Mouse (Mus musculus): ENCODE measurements around the gene Mlana. TPM values are rescaled to one million over a fixed set of nuclear protein-coding genes. Genes with fewer than 3 reads are reported as not detected.

The Mlana gene
- polyA plus RNA-seq, 1 experiment = not detected

DNA sequence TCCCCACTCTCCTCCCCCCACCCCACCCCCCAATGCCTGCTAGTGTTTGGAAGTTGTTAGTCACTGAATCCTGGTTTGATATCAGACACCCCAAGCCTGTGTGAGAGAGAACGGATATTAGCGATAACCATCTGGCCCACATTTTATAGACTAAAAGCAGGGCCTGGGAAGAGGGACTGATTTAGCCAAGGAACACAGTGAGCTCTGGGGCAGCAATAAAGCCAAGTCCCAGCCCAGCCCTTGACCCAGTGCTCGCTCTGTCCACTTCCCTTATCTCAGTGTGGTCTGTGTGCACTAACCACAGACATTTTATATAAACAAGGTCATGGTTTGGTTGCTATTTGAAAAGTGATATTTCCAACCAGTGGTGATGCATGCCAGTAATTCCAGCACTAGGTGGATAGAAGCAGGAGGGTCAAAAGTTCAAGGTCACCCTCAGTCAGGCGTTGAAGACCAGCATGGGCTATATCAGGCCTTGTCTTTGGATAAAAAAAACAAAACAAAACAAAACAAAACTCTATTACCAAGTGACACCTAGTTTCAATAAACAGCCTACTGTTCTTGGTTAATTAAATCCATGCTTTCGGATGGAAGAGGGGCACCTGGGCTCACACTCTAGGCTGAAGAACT lies 30.5 kb upstream of the Mlana start:
- peak; percentile 9 for TF ChIP-seq GATA1 (IDR thresholded peaks at IDR 0.05; ENCODE audit: low read length)

GRCm38 (mm10) chr19:29668135-29668534 lies 29.5 kb upstream of the Mlana start:
- TF ChIP-seq GATA1 (IDR thresholded peaks at IDR 0.05; ENCODE audit: low read length) = no peak

- no peak for TF ChIP-seq GATA1 (IDR thresholded peaks at IDR 0.05; ENCODE audit: low read length)
These were observed 27.4 kb upstream of the Mlana start for GRCm38 (mm10) chr19:29670247-29670646.

DNA sequence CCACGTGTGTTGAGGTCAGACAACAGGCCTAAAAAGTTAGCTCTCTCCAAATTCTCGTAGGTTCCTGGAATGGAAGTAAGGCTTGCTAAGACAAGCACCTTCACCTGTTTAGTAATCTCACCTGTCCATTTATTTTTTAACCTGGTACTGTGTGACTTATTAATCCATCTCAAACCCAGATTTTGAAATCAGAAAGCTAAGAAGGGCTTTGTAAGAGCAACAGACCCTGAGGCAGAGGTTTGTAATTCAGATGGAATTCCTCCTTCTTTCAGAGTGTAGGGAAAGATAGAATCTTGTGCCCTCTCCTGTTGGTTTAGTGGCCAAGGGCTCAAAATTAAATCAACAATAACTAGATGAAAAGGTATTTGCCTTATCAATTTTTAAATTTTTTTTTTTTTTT lies 26.5 kb upstream of the Mlana start:
- TF ChIP-seq GATA1 (IDR thresholded peaks at IDR 0.05; ENCODE audit: low read length) = no peak

GRCm38 (mm10) chr19:29672660-29673059 lies 25.0 kb upstream of the Mlana start:
- no peak for TF ChIP-seq GATA1 (IDR thresholded peaks at IDR 0.05; ENCODE audit: low read length)

DNA sequence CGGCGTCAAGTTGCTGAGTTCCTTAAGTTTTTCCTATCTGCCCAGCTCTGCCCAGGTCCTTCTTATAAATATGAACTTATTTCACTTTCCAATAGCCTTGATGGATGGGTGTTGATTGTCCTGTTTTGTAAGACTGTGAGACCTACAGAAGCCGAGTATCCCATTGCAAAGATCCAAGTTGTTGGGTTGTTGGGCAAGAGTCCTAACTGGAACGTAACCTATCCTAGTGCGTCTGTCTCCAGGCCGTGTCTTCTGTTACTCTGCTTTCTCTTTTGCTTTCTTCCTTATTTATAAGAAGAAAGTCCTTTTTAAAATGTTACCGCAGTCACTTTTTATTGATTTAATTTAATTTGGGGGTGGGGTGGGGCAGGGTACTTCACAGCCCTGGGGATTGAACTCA lies 22.7 kb upstream of the Mlana start:
- TF ChIP-seq GATA1 (IDR thresholded peaks at IDR 0.05; ENCODE audit: low read length) = no peak

- no peak for TF ChIP-seq GATA1 (IDR thresholded peaks at IDR 0.05; ENCODE audit: low read length)
These were observed 22.0 kb upstream of the Mlana start for GRCm38 (mm10) chr19:29675562-29676078.

DNA sequence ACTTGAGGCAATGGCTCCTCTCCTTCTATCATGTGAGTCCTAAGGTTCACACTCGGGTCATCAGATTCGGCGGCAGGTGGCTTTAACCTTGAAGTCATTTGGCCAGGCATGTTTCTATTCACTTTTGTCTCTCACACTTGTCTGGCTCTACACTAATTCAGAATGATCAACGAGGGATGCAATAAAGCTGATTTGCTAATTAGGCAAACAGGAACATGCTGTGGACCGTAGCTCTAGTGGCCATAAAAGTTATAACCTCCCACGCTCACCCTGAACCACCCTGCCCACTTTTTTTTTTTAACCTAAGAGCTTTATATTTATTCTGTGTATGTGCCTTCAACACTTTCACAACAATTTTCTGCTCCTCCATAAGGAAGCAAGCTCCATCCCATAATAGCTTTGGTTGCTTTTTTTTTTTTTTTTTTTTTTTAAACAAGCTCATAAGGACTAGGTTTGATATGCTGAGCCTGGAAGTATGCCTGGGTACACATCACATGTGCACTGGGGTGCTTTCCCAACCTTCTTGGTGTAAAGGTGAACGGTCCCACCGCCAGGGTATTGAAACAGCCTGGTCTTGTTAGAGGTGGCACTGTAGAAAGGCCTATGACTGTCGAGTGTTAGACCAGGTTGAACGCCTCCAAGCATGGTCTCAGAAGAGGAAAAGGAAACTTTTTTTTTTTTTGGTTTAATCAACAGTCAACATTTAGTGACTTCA lies 21.0 kb upstream of the Mlana start:
- no peak for TF ChIP-seq GATA1 (IDR thresholded peaks at IDR 0.05; ENCODE audit: low read length)

DNA sequence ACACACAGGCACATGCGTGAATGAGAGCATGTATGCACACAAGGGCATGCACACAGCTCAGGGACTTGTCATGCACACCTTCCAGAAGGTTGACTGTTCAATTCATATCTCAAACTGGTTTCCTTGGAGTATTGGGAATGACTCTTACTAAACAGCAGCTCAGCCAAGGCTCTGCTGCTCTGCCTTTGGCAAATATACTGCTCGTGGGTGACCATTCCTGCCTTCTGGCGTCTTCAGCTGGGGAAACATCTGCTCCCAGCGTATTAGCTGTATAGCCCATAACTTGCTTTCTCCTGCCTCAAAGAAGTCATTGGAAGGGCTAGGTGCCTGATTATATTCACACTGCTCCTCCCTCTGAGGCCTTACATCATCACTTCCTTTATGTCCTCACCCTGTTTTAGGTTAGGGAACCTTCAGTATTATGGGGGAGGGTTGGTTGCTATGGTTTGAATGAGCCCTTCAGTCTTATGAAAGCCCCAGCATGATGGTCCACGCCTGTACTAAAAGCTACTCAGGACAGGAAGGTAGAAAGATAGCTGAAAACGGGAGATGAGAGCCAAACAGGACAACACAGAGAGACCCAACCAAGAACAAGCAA lies 19.3 kb upstream of the Mlana start:
- TF ChIP-seq GATA1 (IDR thresholded peaks at IDR 0.05; ENCODE audit: low read length) = no peak

GRCm38 (mm10) chr19:29680182-29681152 lies 17.2 kb upstream of the Mlana start:
- no peak for TF ChIP-seq GATA1 (IDR thresholded peaks at IDR 0.05; ENCODE audit: low read length)

DNA sequence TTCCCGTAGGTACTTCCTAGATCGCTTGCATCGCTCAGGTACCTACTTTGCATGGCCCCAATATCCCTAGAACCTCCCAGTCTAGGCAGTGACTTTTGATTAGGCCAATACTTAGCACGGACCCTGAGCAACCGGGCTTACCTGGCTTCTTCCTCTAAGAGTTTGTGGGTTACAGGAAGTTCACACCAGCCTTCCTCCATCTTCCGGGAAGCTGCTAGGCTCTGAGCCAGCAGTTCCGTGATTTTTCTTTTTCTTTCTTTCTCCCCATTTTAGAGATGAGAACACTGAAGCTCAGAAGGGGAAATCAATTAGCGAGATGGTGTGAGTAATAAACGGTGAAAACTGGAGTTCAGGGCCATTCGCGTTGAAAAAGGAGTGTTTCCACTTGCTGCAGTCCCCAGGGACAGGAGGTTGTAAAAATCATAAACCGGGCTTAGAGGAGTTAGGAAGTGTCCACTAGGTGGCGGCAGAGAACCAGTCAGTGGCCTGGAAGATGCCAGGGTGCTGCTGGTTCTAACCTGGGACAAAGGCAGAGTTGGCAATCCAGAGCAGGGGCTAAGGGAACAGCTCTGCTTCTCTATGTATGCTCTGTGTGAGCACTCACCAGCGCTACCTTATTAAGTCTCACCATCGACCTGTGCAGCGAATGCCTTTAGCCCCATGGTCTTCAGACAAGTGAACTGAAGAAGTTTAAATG lies 13.6 kb upstream of the Mlana start:
- no peak for TF ChIP-seq GATA1 (IDR thresholded peaks at IDR 0.05; ENCODE audit: low read length)

DNA sequence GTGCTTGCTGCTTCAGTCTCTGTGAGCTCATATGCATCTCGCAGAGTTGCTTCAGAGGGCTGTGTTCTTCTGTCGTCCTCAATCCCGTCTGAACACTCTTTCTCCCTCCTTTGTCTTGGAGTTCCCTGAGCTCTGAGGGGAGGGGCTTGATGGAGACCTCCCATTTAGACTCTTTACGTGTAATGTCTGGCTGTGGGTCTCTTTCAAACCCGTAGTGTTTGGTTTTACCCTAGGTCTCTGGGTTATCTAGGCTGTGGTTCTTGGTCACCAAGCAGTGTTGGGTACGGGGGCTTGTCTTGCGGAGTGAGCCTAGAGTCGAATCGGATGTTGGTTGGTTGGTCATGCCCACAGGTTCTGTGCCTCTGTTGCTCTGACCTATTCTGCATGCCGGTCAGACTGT lies 2.6 kb upstream of the Mlana start:
- no peak for TF ChIP-seq GATA1 (IDR thresholded peaks at IDR 0.05; ENCODE audit: low read length)

- TF ChIP-seq GATA1 (IDR thresholded peaks at IDR 0.05; ENCODE audit: low read length) = no peak
These were observed 1.3 kb upstream of the Mlana start for GRCm38 (mm10) chr19:29696309-29696708.

- no peak for TF ChIP-seq GATA1 (IDR thresholded peaks at IDR 0.05; ENCODE audit: low read length)
These were observed 784 bp upstream of the Mlana start for GRCm38 (mm10) chr19:29696840-29697239.

- no peak for TF ChIP-seq GATA1 (IDR thresholded peaks at IDR 0.05; ENCODE audit: low read length)
These were observed 4.1 kb downstream of the Mlana start for GRCm38 (mm10) chr19:29701707-29702106.

Data from G1E-ER4 (cell line).